Mouse (Mus musculus) thymus, postnatal 4 days (tissue): ENCODE data around the gene Washc2.
A peak's percentile ranks its signal among the peaks of the same experiment; 100 is the strongest.
"Not testable (repeated sequence)": the region's sequence is repeated elsewhere in the genome, so short reads cannot be mapped to it uniquely, and the experiment has no call there.

Experiments used
- DNase-seq: peaks from one replicate; pipeline ENCODE4 v3.0.0; 2021

The Washc2 gene

DNA sequence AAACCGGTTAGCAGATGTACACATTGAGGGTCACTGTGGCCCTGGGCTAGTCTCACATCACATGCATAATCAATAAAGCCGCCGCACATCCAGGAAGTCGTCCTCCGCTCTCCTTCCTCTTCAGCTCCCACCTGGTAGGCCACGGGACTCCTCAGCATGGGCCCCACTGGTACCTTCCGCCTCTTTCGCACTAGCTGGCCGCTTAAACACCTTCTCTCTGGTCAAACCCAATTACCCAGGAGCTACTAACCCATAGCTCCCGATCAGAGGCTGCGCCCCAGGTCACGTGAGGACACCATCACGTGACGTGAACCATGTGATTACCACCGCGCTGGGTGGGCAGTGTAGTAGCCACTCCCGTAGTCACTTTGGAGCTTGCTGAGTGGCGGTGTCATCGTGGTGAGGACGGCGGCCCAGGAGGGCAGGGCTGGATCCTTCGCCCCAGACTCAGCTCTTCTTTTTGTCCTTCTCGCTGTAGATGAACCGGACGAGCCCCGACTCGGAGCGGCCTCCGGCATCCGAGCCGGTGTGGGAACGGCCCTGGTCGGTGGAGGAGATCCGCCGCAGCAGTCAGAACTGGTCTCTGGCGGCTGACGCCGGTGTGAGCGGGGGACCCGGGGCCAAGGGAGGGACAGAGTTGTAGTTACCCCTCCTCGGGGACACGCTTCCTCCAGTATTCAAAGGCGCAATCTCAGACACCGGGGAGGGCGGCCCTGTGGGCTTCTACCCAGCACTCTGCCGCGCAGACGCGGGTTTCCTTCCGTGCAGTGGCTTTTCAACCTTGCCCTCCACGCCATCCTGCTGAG lies at the start of gene Washc2:
Gene Washc2 (plus strand): TSS at position 310 of the 806 bp plus-strand sequence.
- peak; percentile 87 for DNase-seq

DNA sequence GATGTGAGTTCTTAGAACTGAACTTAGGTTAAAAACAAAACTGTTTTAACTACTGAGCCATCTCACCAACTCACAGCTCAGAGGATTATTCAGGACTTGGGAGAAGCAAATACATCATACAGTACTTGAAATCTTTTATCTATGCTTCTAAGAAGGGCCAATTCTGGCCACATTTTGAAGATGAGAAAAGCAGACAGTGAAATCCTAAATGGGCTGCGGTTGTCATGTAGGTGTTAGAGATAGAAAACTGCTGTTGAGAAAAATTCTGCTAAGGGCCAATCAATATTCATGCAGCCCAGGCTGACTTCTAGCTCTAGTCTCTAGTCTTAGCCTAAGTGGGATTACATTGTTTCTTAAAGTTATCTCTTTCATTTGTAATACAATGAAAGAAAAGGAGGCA lies 41.5 kb upstream of the Washc2 start:
- DNase-seq: no peak

DNA sequence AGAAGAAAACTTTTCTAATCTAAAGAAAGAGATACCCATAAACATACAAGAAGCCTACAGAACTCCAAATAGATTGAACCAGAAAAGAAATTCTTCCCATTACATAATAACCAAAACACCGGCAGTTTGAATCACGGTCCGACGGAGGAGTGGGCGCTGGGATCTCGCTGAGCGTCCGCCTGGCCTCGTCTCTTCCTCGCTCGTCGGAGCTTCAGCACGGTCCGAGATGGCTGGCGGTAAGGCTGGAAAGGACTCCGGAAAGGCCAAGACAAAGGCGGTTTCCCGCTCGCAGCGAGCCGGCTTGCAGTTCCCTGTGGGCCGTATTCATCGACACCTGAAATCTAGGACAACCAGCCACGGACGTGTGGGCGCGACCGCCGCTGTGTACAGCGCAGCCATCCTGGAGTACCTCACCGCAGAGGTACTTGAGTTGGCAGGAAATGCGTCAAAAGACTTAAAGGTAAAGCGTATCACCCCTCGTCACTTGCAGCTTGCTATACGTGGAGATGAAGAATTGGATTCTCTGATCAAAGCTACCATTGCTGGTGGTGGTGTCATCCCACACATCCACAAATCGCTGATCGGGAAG lies 34.2 kb upstream of the Washc2 start:
- DNase-seq: not testable (repeated sequence)

DNA sequence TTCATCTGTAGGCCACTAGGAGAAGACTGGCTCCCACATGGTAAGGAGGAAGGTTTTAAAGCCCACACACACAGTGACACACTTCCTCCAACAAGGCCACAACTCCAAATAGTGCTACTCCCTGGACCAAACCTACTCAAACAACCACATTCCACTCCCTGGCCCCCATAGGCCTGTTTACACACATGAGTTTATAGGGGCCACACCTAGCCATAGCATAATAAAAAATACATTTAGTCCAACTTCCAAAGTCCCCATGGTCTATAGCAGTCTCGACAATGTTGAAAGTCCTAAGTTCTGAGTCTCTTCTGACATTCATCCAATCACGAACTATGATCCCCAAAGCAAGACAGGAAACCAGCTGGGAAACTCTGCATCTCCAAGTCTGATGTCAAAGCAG lies 29.5 kb upstream of the Washc2 start:
- DNase-seq: no peak

DNA sequence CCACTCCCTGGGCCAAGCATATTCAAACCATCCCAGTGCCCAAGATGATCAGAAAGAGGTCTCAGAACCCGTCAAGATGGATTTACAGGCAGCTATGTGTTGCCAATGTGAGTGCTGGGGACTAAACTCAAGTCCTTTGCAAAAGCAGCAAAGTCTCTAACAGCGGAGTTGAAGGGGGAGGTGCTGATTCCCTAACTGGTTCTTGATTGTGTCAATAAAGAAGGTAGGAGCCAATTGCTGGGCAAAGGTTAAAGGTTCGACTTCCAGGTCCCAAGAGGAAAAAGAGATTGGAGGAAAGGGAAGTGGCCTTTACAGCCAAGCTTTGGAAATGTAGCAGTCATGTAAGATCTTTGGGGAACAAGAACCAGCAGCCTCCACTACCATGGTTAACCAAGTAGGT lies 27.1 kb upstream of the Washc2 start:
- no peak for DNase-seq

DNA sequence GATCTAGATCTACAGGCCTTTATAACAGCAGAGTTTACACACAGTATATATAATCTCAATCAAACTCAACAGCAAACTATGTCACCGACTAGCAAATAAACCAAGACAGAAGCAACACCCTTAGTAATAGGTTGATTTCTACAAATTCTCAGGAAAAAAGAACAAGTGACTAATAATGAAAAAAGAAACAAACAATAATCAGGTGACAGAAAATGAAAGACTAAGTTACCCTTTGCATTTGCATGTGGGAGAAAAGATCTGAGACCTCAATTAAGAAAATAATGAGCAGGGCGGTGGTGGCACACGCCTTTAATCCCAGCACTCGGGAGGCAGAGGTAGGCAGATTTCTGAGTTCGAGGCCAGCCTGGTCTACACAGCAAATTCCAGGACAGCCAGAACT lies 24.3 kb upstream of the Washc2 start:
- DNase-seq: no peak

DNA sequence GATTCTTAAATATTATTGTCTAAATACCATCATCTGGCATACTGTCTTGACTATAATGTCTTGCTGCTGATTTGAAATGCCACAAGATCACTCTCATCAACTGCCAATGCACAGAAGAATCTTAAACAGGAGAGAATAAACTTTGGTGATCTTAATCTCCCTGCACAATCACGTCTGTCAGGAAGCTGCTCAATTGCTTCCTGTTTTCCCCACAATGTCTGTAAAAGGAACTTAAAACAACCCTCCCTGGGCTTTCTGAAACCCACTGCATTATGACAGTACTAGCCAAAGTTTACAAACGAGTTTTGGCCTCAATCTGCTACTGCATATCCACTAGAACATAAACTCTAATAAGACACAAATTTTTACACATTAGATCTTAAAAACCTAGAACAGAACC lies 21.4 kb upstream of the Washc2 start:
- DNase-seq: no peak

DNA sequence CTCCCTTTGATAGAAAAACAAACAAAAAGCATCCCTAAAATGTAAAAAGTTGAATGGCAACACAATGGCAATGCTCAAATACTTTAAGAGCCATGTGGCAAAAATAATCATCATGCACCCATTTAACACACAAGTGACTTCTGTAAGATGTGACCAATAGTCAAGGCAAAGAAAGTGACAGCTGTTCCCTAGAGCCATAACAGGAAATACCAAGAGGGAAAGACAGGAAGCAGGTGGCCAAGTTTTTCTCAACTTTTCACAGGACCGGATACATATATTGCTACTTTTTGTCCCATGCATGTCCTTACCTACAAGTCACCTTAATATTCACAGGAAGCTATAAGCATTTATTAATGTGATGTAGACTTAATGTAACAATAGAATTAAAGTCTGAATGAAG lies 18.4 kb upstream of the Washc2 start:
- DNase-seq: no peak

DNA sequence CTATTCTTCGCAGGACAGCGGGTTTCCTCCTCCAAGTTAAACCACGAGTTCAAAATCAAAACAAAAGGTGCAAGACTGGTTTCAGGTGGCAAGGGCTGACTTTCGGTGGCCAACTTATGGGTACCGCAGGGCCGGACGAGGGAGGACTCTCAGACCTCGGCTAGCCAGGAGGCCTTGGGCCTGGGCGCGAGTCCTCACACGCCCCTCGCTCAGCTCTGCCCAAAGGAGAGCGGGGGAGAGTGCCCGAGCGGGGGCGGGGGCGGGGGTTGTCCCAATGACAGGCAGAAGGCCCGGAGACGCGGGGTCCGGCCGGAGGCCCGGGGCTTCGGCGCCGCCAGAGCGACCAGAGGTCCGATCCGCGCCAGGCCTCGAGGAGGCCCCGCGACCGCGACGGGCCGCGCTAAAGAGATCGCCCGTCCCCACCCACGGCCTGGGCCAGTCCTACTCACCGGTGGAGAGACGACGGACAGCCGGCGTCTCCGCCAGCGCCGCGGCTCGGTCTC lies 15.0 kb upstream of the Washc2 start:
- no peak for DNase-seq

DNA sequence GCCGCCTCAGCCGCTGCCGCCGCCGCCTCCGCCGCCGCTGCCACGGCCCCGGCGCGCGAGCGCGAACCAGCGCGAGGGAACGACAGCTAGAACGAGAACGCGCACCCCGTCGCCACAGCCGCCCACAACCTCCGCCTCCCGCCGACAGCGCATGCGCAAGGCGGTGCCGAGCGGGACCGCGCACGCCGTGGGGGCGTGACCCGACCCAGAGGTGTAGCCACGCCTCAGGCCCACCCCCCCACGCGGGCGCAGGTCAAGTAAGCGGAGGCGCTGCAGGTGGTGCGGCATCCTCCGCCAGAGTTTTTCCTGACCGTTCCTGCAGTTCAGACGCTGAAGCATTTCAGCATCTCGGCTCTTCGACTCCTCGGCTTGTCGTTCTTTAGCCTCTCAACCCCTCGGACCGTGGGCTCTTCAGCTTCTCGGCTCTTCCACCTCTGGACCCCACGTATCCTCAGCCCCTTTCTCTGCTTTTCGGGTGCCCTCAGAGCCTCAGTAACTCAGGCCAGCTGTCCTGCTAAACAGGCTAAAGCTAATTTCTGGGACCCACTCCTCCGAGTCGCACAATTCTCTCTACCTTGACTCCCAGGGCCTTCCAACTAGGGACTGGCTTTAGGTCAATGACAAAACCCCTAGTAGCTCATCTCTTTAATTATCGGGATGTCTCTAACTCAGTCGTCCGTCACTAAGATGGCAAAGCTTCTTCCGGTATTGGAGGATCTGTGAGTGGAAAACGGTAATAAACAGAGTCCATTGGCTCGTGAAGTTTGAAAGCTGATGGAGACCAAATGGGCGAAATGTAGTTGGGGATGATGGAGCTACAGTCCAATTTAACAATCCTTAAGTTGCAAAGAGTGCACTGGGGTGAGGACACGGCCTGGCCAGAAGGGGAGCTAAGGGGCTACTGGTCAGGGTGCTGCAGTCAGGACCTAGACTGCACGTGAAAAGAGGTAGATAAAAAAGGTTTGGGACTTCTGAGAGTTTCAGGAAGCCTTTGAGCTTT lies 14.1 kb upstream of the Washc2 start, which contains the start of gene Tmcc1:
Gene Tmcc1 (minus strand): TSS at position 93 of the 1,000 bp plus-strand sequence.
- peak; percentile 100 for DNase-seq

DNA sequence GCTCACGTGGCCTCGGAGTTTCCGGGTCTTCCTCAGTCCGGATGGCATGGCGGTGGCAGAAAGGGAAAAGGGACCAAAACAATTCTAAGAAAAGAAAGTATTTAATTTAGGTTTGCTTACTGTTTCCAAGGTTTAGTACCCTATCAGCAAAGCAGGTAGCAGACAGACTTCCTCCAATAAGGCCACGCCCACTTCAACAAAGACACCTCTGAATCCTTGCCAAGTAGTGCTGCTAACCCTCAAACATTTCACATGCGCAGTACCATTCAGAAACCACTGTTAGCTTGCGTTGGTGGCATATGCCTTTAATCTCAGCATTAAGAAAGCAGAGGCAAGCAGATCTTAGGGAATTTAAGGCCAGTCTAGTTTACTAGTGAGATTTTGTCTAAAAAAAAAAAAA lies 12.0 kb upstream of the Washc2 start:
- no peak for DNase-seq

DNA sequence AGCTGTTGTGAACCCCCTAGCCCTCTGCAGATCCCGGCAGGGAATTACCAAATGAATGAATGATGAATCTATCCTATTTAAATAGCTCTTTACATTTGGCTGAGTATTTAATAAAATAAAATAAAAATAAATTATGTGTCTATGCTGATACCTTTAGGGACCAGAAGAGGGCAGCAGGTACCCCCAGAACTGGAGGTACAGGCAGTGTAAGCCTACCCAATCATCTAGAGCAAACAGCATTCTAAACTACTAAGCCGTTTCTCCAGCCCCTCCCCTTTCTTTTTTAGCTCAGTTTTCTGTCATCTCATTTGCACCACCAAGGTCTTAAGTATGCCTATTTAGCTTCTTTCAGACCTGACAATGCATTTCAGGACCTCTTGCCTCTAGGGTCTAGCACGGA lies 9.7 kb upstream of the Washc2 start:
- peak; percentile 46 for DNase-seq

DNA sequence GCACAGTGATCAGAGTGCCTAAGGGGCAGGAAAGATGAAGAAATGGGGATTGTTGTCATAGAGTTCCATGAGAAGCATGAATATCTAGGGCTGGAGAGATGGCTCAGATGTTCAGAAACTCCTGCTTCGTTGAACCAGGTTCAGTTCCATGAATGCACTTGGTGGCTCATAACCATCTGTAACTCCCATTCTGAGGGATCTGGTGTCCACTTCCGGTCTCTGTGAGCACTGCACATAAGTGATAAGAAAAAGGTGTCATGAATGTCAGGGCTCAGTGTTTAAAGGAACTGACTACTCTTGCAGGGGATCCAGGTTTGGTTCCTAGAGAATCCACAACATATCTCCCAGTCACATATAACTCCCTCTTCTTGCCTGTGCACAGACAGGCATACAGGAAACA lies 8.2 kb upstream of the Washc2 start:
- DNase-seq: no peak

DNA sequence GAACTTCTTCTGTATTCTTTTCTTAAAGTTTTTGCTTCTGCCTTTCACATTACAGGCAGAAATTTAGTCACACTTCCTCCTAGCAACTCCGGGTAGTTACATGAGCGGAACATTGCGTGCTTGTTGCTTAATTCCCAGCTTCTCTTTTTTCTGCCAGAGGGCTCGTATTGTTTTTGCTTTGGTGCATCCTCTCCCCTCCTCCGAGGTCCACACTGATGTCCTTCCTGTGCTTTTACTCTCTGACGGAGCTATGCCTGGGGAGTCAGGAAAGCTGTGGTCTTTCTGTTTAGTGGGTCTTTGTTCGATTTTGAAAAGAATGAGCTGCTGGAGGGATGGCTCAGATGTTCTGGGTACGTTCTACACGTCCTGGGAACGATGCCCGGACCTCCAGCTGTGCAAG lies 19.9 kb downstream of the Washc2 start:
- DNase-seq: no peak

DNA sequence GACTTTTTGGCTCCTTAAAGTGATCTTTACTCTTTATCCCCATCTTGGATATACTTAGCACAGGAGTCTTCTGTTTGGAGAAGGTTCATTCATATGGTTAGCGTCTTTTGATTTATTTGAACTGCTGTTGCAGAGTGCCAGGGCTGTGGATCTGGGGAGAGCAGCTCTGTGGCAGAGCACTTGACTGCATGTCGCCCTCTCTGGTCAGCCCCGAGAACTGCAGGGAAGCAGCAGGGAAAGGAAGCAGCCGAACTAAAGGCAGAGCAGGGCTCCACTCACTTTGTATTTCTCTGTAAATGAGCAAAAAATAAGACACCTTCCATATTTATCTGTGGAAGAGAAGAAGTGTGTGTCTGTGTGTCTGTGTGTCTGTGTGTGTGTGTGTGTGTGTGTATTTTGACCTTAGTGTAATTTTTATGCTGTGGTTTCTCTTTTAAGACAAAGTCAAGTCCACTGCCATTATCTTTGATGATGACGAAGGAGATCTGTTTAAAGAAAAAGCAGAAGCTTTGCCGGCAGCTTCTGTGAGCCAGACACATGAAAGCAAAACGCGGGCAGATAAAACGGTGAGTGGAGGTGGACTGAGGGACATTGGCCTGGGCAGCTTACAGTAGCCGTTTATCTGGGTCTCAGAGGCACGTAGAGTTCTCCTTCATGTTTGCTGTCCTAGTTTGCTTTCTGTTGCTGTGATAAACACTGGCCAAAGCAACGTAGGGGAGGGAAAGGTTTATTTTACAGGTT lies 21.1 kb downstream of the Washc2 start:
- DNase-seq: peak; percentile 81

DNA sequence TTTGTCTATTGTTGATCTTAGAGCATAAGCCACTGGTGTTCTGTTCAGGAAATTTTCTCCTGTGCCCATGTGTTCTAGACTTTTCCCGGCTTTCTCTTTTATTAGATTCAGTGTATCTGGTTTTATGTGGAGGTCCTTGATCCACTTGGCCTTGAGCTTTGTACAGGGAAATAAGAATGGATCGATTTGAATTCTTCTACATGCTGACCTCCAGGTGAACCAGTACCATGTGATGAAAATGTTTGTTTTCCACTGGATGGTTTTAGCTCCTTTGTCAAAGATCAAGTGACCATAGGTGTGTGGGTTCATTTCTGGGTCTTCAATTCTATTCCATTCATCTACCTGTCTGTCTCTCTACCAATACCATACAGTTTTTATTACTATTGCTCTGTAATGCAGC lies 27.0 kb downstream of the Washc2 start:
- DNase-seq: not testable (repeated sequence)

DNA sequence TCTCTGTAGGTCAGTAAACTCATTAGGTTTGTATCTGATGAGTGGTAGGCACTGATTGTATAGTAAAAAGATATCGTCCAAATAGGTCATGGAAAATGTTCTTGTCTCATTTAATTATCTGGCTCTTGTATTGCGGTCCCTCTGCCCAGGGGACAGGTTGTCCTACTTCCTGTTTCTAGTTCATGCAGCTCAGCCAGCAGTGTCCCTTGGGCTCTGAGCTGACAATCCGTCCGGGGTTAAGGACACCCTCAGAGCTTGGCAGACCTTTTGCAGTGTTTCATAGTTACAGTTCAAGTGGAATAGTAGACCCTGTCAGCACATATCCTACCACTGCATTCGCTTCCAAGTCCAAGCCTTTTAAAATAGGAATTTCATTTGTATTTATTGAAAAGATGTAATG lies 27.5 kb downstream of the Washc2 start:
- DNase-seq: no peak

DNA sequence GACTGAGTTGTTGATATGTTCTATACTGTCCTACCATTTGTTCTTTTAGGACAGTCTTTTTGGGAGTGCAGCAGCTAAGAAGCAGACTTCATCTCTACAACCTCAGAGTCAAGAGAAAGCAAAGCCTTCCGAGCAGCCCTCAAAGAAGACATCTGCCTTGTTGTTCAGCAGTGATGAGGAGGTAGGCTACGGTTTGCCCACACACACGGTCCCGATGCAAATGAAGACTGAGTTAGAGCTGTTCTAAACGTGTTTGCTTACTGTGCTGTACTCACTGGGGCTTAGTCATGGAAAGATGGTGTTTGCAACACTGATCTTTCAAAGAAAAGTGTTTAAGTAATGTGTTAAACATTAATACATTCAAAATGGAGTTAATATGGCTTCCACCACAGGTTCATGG lies 30.2 kb downstream of the Washc2 start:
- DNase-seq: no peak

DNA sequence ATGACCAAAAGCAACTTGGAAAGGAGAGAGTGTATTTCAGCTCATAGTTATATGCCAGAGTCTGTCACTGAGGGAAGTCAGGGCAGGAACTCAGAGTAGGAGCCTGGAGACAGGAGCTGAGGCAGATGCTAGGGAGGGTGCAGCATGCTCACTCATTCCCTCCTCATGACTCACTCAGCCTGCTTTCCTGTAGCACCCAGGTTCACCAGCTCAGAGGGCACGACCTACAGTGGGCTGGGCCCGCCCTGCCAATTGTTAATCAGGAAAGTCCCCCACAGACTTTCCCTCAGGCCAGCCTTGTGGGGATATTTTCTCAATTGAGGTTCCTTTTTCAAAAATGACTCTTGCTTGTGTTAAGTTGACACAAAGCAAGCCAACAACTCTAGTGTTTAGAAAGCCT lies 32.5 kb downstream of the Washc2 start:
- no peak for DNase-seq

DNA sequence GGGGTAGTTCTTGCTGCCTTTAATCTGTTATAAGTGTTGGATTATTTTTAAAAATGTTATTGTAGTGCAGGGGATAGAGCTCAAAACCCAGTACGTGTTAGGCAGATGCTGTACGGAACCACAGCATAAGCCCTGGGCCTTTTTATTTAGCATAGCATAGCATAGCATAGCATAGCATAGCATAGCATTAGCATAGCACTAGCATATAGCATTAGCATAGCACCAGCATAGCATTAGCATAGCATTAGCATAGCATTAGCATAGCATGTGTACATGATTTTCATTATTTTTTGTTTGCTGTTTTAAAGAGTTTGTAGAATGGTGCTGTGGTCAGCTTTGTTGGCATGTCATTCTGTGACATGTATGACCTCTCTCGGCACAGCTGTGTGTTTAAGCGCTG lies 51.8 kb downstream of the Washc2 start:
- no peak for DNase-seq

DNA sequence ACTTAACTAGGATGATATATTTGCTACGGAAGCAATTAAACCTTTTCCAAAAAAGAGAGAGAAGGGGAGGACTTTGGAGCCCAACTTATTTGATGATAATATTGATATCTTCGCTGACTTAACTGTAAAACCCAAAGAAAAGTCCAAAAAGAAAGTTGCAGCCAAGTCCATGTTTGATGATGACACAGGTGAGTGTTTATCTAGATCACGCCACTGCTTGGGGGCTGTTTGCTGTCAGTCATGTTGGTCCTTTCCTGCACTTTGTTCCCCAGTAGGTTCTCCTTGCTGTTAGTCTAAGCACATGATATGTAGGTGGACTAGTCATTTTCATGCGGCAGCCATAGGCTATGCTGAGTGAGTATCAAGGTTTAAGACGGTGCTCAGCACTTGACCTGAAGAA lies 52.6 kb downstream of the Washc2 start:
- no peak for DNase-seq

DNA sequence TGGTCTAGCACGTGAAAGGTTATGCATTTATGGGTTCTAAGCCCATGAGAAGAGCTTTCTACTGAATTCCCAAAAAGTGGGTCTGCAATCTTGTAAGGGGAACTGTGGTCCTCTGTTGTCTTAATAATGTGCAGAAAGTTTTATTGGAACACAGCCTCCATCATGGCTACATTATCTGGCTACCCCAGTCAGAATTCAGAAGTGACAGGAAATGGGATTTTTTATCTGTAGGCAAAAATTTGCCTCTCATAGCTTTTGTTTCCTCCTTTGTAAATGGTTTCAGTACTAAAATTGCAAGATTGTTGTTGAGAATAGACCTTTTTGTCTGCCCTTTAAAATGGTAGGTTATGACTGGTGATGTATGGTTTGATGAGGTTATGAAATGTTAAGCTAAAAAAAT lies 55.0 kb downstream of the Washc2 start:
- DNase-seq: no peak
